Mouse (Mus musculus) ovary, postnatal 36 days (tissue): ENCODE measurements around the gene Map1lc3b.

ENCODE experiments used
- DNase-seq: peaks from one replicate; pipeline ENCODE4 v3.0.0; 2022; ENCODE audit warnings: low spot score, mixed read lengths

Gene Map1lc3b

DNA sequence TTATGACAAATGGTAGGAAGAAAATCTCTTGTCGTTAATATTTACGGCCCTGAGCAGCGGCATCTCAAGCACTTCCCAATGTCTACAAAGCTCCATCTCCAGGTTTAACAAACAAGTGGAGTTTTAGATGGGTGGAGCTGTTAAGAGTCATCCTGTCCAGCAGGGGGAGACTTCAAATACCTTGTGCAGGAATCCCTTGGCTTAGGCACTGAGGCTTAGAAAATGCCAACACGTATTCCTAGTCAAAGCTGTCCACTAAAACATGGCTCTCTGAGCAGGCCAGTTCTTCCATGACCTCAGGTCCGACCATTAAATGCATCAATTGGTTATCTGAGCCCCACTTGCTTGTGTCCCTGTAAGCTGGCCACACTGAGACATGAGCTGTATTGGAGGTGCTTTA, 17.5 kb downstream of the Map1lc3b start:
- no peak for DNase-seq

DNA sequence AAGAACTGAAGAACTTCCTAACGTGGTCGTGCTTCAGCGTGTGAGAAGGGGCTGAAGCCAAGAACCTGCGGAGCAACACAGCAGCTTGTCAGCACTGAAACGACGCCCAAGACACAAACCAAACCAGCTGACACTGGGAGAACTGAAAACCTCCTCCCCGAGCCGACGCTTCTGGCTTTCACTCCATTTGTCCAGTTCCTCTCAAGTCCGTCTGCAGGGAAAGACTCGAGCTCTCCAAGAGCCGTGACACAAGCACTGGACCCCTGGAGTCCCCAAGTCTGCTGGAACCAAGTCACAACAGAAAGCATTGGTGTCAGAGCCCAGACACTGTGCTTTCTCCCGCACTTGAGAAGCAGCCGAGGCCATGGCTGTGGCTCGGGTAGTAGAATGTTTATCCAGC, 19.1 kb downstream of the Map1lc3b start:
- DNase-seq: no peak

DNA sequence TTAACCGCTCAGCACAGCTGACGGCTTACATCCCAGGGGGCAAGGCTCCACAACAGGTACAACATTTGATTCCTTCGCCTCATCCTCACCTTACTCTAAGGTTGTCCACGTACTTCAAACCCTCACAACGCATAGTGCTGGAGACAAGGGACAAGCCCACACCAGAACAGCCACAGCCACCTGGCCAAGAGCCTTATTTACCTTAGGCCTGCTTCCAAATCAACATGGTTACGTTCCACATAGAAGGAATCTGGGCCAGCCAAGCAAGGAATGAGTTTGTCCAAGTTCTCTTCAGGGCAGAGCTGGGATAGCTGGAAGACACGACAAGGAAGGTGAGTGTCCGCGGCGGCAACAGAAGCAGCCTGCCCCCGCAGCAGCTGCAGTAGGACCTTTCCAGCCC, 19.8 kb downstream of the Map1lc3b start:
- no peak for DNase-seq

- DNase-seq: no peak
Observed at GRCm38 (mm10) chr8:121613419-121613818, 23.3 kb downstream of the Map1lc3b start.

DNA sequence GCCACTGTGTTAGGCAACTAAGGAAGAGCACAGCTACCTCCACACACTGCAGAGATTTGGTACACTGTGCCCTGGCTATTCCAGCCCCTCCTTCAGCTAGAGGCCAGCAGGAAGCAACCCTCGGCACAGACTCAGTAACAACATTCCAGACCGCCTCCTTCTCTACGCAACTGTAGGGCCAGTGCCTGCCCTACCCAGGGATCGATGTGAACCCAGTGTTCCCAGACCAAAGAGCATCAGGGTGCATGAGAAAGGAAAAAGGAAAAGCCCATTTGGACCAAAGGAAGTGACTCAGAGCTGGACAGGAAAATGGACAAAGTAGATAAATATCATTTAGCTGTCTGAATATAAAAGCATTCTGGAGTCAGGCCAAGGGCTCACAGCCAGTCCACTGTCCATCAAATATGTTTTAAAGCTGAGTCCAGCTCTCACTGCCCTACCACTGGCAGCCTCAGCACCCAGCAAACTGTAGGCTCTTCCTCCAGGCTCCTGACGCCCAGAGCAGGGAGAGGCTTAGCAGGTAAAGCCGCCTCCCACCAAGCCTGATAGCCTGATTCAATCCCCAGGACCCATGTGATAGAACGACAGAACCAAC, 29.3 kb downstream of the Map1lc3b start:
- DNase-seq: no peak

DNA sequence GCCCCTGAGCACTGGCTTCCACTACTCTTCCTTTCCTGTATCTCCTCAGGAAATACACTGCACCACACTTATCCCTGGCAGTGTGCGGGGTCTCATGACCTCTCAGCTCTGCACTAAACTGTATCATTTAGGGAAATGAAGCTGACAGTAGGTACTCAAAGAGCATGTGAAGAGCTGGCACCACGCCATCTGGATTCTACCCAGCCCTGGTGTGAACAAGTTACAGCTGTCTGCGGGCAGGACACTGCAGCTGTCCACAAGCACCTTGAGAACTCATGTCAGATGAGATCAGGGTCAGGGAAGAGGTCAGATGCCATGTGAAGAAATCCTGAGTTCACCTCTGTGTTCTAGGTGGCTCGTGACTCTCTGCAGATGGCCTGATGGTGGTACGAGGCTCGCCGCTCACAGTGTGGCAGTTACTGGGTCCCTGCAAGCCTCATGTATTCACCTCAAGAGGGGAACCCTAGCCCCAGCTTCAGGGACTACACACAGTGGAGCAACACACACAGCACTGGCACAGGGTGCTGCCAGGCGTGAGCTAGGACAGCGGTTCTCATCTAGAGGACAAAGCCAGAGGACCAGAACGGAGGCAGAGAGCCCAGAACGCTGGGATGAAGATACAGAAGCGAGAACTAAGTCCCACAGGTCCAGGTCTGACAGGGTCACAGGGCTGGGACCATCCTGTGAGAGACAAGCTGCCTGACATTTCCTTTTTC, 30.8 kb downstream of the Map1lc3b start:
- no peak for DNase-seq

DNA sequence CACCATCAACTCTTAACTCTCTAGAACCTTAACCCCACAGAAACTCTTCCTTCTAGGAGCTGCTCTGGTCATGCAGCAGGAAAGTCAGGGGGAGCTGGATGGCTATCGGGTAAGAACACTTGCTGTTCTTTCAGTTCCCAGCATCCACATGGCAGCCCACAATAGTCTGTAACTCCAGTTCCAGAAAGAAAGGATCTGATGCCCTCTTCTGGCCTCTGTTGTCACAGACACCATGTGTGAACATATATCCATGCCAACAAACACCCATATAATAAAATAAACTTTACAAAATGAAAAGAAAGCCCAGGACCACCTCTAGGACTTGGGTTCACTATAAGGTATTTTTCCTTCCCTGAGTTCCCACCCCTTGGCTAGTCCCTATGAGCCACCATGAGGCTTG, 31.7 kb downstream of the Map1lc3b start:
- DNase-seq: no peak

DNA sequence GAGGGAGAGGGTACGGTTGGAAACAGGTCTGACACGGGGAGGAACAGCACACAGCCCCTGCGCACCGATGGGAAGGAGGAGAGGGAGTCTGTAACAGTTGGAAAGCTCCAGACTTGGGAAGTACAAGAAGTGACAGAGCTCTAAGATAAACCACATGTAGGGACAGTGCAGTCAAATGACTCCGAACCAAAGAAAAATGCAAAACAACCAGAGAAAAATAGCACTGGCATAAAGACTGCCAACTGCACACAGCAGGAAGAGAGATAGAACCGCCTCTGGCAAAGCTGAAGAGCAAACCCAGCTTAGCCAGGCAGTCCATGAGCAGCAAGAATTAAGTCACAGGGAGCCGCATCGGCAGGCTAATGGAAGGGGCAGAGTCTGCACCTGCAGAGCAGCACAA, 32.9 kb downstream of the Map1lc3b start:
- no peak for DNase-seq

GRCm38 (mm10) chr8:121628681-121629080, 38.5 kb downstream of the Map1lc3b start:
- DNase-seq: no peak

DNA sequence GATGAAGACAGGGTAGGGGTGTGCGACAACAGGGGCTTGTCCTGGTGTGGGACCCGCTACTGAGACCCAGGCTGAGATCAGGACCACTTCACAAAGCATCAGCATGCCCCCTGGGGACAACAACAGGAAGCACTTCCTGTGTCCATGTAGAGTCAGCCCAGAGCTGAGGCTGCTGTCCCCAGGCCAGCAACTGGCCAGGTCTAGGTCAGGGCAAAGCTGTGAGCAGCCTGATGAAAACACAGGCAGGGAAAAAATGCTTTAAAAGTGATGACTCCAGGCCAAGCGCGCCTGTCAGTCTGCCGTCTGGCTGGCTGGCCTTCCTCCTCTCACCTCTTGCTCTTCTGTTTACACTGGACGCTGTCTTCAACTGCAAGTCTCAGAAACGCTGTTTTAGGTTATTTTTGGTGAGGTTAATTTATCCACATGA, 41.5 kb downstream of the Map1lc3b start:
- DNase-seq: no peak

GRCm38 (mm10) chr8:121632401-121632800, 42.2 kb downstream of the Map1lc3b start:
- DNase-seq: no peak

DNA sequence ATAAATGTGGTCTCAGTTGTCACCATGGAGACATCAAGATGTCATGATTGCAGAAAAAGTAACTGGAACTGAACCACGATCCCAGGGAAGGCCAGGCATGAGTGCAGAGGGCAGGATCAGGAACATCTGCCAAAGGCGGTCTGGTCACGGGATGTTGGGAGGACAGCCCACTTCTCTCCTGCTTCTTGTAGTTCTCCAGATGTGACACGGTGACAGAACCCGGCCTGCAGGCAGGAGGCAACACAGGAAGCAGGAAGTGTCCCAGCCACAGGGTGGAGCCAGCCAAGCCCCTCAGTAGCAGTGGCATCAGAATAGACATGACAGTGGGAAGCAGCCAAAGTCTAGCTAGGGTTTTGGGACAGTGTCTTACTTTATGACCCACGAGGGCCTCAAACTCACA, 45.4 kb downstream of the Map1lc3b start:
- no peak for DNase-seq

GRCm38 (mm10) chr8:121636180-121636579, 46.0 kb downstream of the Map1lc3b start:
- no peak for DNase-seq

DNA sequence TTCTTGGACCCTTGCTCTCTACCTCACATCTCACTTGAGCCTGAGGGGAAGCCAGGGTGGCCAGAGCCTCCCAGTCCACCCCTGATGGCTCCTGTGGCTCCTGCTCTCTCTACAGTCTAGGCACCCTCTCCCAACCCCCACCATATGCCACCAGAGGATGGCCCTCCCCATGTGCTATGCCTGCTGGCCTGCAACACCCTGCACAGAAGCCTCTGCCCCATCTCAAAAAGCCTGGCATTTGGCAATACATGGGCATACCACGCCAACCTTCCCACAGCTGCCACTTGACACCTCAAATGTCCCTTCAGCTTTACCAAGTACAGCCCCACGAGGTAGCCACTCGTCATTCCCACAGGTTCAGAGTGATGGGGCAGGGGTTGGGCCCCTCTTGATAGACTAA, 52.6 kb downstream of the Map1lc3b start:
- no peak for DNase-seq

- DNase-seq: no peak
Observed at GRCm38 (mm10) chr8:121643384-121643783, 53.2 kb downstream of the Map1lc3b start.

GRCm38 (mm10) chr8:121647511-121648215, 57.5 kb downstream of the Map1lc3b start:
- DNase-seq: no peak
